Mouse (Mus musculus) intestine, postnatal 0 days (tissue): ENCODE measurements around the gene Rnf126. TPM values are rescaled to one million over a fixed set of nuclear protein-coding genes. Genes with fewer than 3 reads are reported as not detected.

Experiments used
- ATAC-seq: fragments of 200-750 bp; cut with Nextera tagmentation; 2 replicates; pipeline ENCODE4 v1.8.0; 2017; ENCODE audit warnings: mild to moderate bottlenecking, moderate TSS enrichment, moderate library complexity
- H3K27ac ChIP-seq: fragments of 300-500 bp; sonication (generic); 2 replicates; pipeline ENCODE4 v1.5.1; 2014; ENCODE audit warnings: mild to moderate bottlenecking, low read depth, low read length, moderate library complexity
- H3K27me3 ChIP-seq: fragments of 300-500 bp; sonication (generic); replicated peaks from 2 replicates; pipeline ENCODE4 v1.6.1; 2014; ENCODE audit warnings: low read length, mixed read lengths; ENCODE audit not compliant: control insufficient read depth, insufficient read depth
- H3K36me3 ChIP-seq: fragments of 300-500 bp; sonication (generic); 2 replicates; pipeline ENCODE4 v1.6.1; 2014; ENCODE audit warnings: mild to moderate bottlenecking, moderate library complexity; ENCODE audit not compliant: control insufficient read depth, insufficient read depth
- H3K4me1 ChIP-seq: fragments of 300-500 bp; sonication (generic); replicated peaks from 2 replicates; pipeline ENCODE4 v1.6.1; 2014; ENCODE audit warnings: antibody characterized with exemption, low read length, mixed read lengths; ENCODE audit not compliant: control insufficient read depth, insufficient read depth
- H3K4me2 ChIP-seq: fragments of 300-500 bp; sonication (generic); replicated peaks from 2 replicates; pipeline ENCODE4 v1.6.1; 2014; ENCODE audit warnings: low read depth, mild to moderate bottlenecking, moderate library complexity
- H3K4me3 ChIP-seq: fragments of 300-500 bp; sonication (generic); 2 replicates; pipeline ENCODE4 v1.5.1; 2014; ENCODE audit warnings: low read depth, low read length
- H3K9ac ChIP-seq: fragments of 300-500 bp; sonication (generic); 2 replicates; pipeline ENCODE4 v1.6.1; 2014; ENCODE audit warnings: mild to moderate bottlenecking, low read depth, low read length
- H3K9me3 ChIP-seq: fragments of 300-500 bp; sonication (generic); 2 replicates; pipeline ENCODE4 v1.6.1; 2016; ENCODE audit warnings: mixed run types; ENCODE audit not compliant: control insufficient read depth
- CTCF ChIP-seq: sonication (generic); IDR thresholded peaks from 2 replicates; pipeline ENCODE4 v1.5.1; 2016; ENCODE audit warnings: low read depth, mild to moderate bottlenecking, control low read depth, antibody characterized with exemption, moderate library complexity
- WGBS: fragments of 180-500 bp; shearing (Covaris S2); extraction: QIAGEN DNeasy Blood & Tissue Kit; methylation state at CpG from one replicate; pipeline ENCODE4 v1.1.7; 2014; 5-methylcytosine and 5-hydroxymethylcytosine counted together
- polyA plus RNA-seq: library from polyadenylated mRNA; unstranded; fragments of >200 nt; fragmentation: Nextera tagmentation; extraction: Ambion mirVana; gene quantifications from 2 replicates; pipeline ENCODE4 v1.2.1, GENCODE M21; 2015

Rnf126 gene
- polyA plus RNA-seq, 1 experiment from 2014 or later = 41.2 TPM

GRCm38 (mm10) chr10:79755854-79756253, 10.9 kb downstream of the Rnf126 start:
- no peak for TF ChIP-seq CTCF
- no peak for ATAC-seq
- Histone ChIP-seq H3K27me3 (no peaks in the 10 kb centered on the region), H3K4me1 (no peaks in the 10 kb centered on the region), H3K27ac (no peak overlapping the region), H3K9me3 (no peaks in the 10 kb centered on the region), H3K4me2 (no peak overlapping the region), H3K36me3 (peaks cover 33% of the 10 kb centered on the region), H3K9ac (no peak overlapping the region), H3K4me3 (no peak overlapping the region)
- 82% methylated on average over 3 of the region's 3 CpGs for WGBS

GRCm38 (mm10) chr10:79754856-79755516, 11.8 kb downstream of the Rnf126 start, which contains the start of gene Fgf22:
Gene Fgf22 (plus strand): TSS chr10:79755076.
- no peaks in the 10 kb centered on the region for H3K4me1 ChIP-seq
- H3K4me2 ChIP-seq = peak within 1 kb of the TSS; percentile 62
- H3K9me3 ChIP-seq = no peaks in the 10 kb centered on the region
- no peaks in the 10 kb centered on the region for H3K27me3 ChIP-seq
- WGBS = 2% methylated on average over 36 of the region's 36 CpGs
- ATAC-seq = peak; percentile 67; the same call in 1 of the 2 replicates
- H3K36me3 ChIP-seq = peaks cover 25% of the 10 kb centered on the region
- no peak within 1 kb of the TSS for H3K27ac ChIP-seq
- no peak within 1 kb of the TSS for H3K9ac ChIP-seq
- TF ChIP-seq CTCF = no peak
- H3K4me3 ChIP-seq = peak within 1 kb of the TSS; percentile 26

- 80% methylated on average over 6 of the region's 6 CpGs for WGBS
- Histone ChIP-seq H3K9me3 (no peaks in the 10 kb centered on the region), H3K4me3 (no peak overlapping the region), H3K36me3 (0 out of 2 replicates have a peak, but pooled peaks cover 10% of the 10 kb centered on the region), H3K9ac (no peak overlapping the region), H3K4me2 (no peak overlapping the region), H3K27ac (no peak overlapping the region), H3K27me3 (no peaks in the 10 kb centered on the region), H3K4me1 (peaks cover 4% of the 10 kb centered on the region; the same call in 1 of the 2 replicates)
- no peak for ATAC-seq
- no peak for TF ChIP-seq CTCF
Observed at GRCm38 (mm10) chr10:79748496-79748895, 18.3 kb downstream of the Rnf126 start.

- Histone ChIP-seq H3K4me1 (peaks cover 4% of the 10 kb centered on the region; the same call in 1 of the 2 replicates), H3K9me3 (no peaks in the 10 kb centered on the region), H3K4me3 (peak overlapping the region; percentile 57; the same call in 1 of the 2 replicates), H3K4me2 (peak overlapping the region; percentile 77), H3K27ac (no peak overlapping the region), H3K9ac (no peak overlapping the region), H3K36me3 (peaks cover 26% of the 10 kb centered on the region), H3K27me3 (no peaks in the 10 kb centered on the region)
- ATAC-seq = peak; percentile 34
- TF ChIP-seq CTCF = no peak
- 17% methylated on average over 6 of the region's 6 CpGs for WGBS
Observed at GRCm38 (mm10) chr10:79746774-79747151, 20.0 kb downstream of the Rnf126 start.

- 2% methylated on average over 38 of the region's 38 CpGs for WGBS
- ATAC-seq = peak; percentile 94
Observed at GRCm38 (mm10) chr10:79745898-79746773, 20.6 kb downstream of the Rnf126 start, which contains the start of gene Polrmt. Gene Polrmt (minus strand): TSS chr10:79746581.

GRCm38 (mm10) chr10:79745411-79745810, 21.3 kb downstream of the Rnf126 start:
- H3K36me3 ChIP-seq = peaks cover 39% of the 10 kb centered on the region
- peak overlapping the region; percentile 57; the same call in 1 of the 2 replicates for H3K4me3 ChIP-seq
- no peaks in the 10 kb centered on the region for H3K27me3 ChIP-seq
- H3K4me1 ChIP-seq = peaks cover 4% of the 10 kb centered on the region; the same call in 1 of the 2 replicates
- WGBS = 66% methylated on average over 3 of the region's 3 CpGs
- H3K27ac ChIP-seq = no peak overlapping the region
- peak; percentile 21; the same call in 1 of the 2 replicates for ATAC-seq
- H3K9me3 ChIP-seq = no peaks in the 10 kb centered on the region
- H3K9ac ChIP-seq = peak overlapping the region; percentile 43; the same call in 1 of the 2 replicates
- no peak for TF ChIP-seq CTCF
- H3K4me2 ChIP-seq = peak overlapping the region; percentile 77

More at GRCm38 (mm10) chr10:79745898-79746773, 20.6 kb downstream of the Rnf126 start, which contains the start of gene Polrmt:
- H3K9ac ChIP-seq = peak within 1 kb of the TSS; percentile 43
- peak within 1 kb of the TSS; percentile 57 for H3K4me3 ChIP-seq
- peak within 1 kb of the TSS; percentile 77 for H3K4me2 ChIP-seq
- peak; percentile 67 for TF ChIP-seq CTCF
- peaks cover 32% of the 10 kb centered on the region for H3K36me3 ChIP-seq
- no peak within 1 kb of the TSS for H3K27ac ChIP-seq
- H3K4me1 ChIP-seq = peaks cover 4% of the 10 kb centered on the region; the same call in 1 of the 2 replicates
- H3K9me3 ChIP-seq = no peaks in the 10 kb centered on the region
- no peaks in the 10 kb centered on the region for H3K27me3 ChIP-seq
